Mouse (Mus musculus) frontal cortex, adult (tissue): ENCODE results near the gene Myh9.
"Not testable (repeated sequence)": the region's sequence is repeated elsewhere in the genome, so short reads cannot be mapped to it uniquely, and the experiment has no call there.

ENCODE experiments used
- ATAC-seq: cut with Nextera tagmentation; 2 replicates; pipeline ENCODE4 v1.9.2; 2017; ENCODE audit warnings: mild to moderate bottlenecking, moderate library complexity, mixed read lengths; ENCODE audit not compliant: low TSS enrichment

The Myh9 gene

DNA sequence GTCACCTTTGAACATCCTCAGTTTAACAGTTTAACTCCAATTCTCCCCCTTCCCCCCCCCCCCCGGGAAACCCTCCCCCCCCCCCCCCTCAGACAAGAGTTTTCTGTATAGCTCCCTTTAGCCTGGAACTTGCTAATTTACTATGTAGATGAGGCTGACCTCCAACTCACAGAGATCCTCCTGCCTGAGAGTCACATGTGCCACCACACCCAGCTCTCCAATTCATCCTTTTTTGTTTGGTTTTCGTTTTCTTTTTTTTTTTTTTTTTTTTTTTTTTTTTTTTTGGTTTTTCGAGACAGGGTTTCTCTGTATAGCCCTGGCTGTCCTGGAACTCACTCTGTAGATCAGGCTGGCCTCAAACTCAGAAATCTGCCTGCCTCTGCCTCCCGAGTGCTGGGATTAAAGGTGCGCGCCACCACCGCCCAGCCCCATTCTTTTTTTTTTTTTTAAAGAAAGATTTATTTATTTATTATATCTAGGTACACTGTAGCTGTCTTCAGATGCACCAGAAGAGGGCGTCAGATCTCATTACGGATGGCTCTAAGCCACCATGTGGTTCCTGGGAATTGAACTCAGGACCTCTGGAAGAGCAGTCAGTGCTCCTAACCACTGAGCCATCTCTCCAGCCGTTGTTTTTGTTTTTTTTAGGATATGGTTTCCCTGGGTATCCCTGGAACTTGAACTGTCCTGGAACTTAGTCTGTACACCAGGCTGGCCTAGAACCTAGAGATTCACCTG is 25.4 kb upstream of the Myh9 start:
- ATAC-seq, result not testable (repeated sequence)

DNA sequence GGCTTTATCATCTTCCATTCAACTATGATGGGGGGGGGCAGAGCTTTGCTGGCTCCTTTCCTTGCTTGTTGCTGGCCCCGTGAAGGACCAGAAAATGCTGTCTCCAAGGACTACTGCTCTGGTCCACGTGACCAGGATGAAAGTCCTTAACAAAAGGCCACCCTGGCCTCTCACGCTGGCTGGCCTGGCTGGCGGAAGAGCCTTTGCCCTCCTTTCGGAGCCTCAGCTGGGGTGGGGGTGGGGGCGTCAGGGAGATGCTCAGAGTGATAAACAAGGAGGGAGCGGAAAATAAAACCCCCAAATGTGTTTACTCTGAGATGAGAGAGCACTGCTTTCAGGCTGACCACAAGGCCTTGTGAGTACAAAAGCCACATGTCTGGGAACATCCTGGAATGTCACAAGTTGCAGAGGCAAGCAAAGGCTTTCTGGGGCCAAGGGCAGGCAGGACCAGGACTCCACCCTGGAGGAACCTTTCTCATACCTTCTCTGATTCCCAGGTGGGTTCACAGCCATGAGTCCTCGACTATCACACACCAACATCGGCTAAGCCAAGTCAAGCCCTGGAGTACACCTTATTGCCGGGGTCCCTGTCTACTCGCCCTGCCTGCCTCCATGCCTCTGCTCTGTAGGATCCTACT is 24.7 kb upstream of the Myh9 start:
- no peak for ATAC-seq

DNA sequence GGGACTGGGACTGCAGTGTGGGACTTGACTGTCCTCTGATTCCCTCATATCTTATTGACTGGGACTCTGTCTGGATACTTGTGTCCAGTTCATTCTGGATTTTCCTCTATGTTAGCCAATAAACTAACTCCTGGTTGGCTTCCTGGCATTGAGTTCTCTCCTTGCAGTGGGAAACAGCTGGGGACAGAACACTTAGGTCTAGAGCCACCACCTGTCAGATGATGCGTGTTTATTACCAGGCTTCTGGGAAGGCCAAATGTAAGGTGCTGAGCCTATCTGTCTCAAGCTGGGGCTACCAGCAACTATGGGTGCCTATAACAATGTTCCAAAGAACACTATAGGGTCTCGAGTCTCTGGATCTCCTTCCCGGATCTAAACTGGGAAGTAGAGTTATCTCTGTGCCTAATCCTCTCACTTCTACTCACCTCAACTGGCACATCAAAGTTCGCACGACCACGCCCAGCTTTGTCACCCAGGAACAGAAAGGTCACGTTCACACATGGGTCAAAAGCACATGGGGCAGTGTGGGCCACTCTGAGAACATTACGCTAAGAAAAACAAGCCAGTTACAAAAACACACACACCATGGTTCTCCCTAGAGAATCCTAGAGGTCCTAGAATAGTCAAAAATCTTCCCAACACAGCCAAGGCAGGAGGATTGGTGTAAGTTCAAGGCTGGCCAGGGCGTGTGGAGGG is 22.2 kb upstream of the Myh9 start:
- no peak for ATAC-seq

DNA sequence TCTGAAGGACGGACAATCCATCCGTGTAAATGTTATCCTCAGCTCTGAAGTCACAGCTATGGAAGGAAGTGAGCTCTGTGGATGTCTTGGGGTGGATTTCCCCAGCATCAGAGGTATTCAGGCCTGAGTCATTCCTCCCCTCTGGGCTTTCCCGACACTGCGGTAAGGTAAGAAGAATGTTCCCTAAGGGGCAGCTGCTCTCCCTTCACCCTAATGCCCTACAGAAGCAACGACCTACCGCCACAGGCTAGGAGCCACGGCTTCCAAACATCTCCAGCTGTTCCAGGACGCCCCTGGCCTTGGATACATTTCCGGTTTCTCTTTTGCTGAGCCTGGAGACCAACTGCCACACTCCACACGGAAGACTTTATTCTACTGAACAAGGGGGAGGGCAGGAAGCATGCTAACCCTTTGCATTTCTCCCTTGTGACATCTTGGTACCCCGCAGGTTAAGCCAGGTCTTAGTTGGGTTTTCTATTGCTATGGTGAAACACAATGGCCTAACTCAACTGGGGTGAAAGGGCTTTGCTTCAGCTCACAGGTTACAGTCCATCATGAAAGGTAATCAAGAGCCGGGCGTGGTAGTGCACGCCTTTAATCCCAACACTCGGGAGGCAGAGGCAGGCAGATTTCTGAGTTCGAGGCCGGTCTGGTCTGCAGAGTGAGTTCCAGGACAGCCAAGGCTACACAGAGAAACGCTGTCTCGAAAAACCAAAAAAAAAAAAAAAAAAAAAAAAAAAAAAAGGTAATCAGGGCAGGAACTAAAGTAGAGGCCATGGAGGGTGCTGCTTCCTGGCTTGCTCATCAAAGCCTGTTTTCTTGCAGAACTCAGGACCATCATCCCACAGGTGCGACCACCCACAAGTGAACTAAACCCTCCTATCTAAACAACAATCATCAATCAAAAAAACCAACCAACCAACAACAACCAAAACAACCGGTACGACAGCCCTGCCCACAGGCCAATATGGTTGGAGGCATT is 21.3 kb upstream of the Myh9 start:
- ATAC-seq, result no peak

DNA sequence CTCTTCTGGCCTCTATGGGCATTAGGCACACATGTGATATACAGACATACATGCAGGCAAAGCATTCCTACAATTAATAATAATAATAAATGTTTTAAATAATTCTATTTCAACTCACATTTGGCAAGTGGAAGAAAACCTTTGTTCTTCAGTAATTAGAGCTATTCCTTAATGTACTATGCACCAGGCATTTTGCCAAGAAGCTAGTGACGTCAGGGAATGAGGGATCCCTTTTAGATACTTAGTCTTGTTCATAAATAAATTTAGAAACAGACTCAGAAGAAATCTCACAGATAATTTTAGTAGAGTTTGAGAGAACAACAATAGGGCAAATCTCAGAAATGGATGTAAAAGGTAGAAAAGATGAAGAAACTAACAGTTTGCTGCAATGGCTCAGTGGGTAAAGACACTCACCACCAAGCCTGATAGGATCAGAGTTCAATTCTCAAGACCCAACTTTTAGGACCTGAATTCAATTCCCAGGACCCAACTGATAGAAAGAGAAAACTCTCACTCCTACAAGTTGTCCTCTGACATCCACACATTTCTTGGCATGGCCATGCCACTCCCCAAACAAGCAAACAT is 18.2 kb upstream of the Myh9 start:
- no peak for ATAC-seq

DNA sequence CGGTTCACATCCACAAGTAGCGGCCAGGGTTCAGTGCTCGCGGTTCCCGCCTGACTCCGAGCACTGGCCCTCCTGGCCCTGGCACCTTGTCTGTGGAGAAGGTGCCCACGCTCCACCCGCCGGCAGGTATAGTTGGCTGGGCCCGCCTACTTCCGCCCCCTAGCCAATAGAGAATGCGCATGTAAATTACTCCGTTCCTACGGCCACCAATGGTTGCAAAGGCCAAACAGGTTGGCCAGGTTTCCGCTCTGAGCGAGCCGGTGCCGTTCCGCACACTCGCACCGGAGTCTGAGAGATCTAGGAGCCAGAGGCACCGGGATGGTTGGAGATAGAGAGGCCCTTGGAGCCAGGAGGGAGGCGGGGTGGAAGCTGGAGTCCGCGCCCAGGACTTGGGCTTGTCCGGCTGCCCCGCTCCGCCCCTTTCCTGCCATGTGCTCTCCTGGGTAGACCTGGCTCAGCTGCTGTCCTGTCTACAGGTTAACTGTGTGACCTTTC is 15.7 kb upstream of the Myh9 start:
- peak; percentile 94 for ATAC-seq

DNA sequence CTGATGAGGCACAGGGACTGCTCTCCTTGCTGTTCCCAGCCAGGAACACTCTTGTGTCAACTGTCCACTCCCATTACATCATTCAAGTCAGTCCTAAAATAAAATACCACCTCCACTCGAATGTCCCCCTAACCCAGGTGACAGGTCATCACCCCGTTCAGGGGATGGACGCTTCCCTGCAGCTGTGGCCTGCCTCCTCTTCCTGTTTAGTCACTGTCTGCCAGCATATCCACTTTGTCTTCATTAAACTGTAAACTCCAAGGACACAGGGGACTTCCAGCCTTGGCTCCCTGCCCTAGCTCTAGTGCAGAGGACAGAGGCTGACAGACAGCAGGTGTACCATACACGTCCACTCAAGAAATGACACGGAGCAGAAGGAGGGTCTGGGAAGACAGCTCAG is 14.6 kb upstream of the Myh9 start:
- no peak for ATAC-seq

DNA sequence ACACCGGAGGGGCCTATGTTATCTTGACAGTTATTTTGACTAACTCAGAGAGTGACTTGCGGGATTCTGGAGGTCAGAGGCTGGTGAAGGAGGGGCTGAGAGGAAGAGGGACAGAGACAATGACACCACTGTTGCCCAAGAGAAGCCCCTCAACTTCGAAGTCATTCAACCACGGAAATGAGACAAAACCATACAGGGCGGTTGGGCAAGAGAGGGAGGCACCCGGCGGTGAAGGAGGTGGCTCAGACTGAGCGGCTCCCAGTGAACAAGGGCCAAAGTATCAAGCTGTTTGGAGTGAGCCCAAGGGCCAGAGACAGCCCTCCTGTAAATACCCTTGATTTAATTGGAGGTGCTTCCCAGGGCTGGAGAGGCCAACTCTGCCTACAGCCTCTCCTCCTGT is 13.3 kb upstream of the Myh9 start:
- ATAC-seq, result no peak

DNA sequence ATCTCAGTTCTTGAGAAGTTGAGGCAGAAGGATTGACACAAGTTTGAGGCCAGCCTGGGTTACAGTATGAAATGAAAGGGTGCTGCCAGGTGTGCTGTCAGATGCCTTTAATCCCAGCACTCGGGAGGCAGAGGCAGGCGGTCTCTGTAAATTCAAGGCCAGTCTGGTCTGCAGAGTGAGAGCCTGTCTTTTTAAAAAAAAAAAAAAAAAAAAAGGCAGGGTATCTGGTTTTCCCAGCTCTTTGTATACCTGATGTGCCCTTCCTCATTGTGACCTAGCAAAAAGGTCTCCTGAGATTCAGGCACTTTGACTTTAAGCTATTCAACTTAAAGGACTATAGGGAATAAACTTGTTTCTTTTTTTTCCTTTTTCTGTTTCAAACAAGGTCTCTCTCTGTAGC is 10.0 kb upstream of the Myh9 start:
- no peak for ATAC-seq

DNA sequence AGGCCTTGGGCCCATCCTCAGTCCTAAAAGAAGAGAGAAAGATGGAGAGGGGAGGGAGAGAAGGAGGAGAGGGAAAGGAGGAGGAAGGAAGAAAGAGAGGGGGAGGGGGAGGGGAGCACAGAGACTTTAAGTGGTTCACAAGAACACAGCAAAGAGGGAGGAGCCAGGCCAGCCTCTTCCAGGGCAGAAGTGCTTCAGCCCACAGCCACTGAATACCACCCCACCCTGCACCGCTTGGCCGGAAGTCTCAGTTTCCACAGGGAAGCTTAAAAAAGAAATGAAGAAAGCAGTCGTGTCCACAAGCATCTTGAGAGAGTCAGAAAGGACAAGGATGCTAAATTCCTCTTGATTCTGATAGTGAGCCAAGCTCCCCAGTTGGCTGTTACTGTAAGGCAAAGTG is 9.2 kb upstream of the Myh9 start:
- ATAC-seq, result no peak

DNA sequence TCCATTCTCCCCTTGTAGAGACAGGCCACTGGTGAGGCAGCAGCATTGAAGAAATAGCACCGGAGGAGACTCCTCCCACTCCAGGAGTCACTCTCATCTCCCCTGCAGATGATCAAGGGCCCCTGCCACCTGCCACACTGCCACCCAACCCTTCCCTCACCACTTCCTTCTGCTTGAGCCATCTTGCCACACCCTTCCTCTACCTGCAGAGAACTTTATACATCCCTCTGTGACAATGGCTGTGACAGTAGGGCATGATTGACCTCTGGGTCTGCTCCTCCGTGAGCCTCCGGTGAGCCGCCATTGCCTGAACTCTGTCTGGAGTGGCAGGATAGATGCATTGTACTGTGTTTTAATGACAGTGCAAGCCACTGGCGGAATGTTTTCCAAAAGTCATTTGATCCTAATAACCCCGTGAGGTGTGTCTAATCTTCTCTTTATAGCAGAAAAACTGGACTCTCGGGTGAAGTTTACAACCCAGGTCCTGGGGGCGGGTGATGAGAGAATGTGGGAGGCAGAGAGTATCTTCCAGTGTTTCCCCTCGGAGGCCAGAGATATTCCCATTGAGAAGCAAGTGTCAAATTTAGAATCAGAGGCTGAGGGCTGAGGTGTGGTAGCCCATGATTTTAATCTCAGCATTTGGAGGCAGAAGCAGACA is 7.7 kb upstream of the Myh9 start:
- ATAC-seq, result no peak

DNA sequence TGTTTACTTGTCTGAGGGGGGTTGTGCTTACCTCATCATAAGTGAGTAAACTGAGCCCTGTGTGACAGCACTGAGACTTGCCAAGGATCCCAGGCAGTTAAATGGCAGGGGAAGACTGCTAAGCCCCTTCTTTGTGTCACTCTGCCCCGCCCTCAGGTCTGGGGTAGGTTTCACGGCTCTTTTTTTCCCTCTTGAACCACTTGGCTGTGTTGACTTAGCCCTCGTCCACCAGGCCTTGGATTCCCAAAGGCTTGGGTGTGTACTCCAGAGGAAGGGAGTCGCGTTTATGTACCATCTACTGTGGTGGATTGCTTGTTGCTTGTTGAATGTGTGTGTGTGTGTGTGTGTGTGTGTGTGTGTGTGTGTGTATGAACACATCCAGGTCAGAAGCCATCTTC is 7.1 kb upstream of the Myh9 start:
- no peak for ATAC-seq

DNA sequence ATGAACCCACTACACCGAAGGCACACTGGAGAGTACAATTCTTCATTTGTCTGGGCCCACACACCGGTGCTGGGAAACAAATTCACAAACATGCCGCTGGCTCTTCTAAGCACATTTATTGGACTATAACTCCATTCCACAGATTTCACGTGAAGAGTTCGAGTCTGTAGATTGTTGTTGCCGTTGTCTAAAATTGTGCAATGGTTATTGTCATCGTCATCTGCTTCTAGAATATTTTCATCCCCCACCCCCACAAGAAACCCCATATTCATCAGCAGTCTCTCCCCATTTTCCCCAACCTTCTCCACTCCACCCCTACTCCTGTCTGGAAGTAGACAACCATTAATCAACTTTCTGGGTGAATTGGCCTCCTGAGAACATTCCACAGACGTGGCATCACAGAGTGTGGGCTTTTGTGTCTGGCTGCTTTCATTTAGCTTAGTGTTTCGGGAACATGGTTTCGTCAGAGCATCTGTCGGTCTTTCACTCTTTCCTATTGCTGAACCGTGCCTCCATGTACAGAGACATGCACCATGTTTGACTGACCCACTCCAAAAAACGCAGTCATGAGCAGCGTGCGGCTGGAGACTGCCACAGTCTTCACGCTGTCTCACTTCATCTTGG is 6.6 kb upstream of the Myh9 start:
- ATAC-seq, result no peak

DNA sequence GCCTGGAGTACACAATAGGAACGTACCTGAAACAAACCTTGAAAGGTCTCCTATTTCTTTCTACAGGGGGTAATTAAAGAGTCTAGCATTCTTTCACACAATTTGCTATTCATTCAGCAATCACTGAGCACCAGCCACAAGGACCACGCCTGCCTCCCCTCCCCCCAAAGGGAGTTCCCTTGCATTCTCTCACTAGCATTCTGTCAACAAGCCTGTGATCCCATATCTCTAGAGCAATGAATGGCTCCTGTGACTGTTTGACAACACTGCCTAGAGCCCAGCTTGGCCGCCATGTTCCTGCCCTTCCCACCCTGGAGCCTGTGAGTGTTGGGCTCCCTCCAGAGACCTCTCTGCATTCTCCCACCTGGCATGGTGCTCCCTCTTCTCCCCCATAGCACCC is 5.9 kb upstream of the Myh9 start:
- no peak for ATAC-seq

DNA sequence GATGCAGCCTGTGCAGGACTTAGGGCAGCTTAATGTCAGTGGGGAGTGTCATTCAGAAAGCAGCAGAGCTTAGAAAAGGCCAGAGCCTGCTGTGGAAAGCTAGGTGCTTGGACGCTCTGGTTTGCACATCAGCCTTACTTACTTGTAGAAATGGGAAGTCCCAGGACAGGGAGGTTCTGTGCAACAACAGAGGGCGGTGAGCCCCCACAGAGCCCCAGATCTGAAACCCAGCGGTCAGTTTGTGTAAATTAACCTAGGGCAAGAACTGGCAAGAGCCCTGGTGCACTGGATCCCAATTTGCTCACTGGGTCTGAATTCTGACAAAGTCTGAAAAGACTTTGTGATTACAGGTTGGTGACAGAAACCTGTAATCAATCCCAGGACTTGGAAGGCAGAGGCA is 5.1 kb upstream of the Myh9 start:
- no peak for ATAC-seq

DNA sequence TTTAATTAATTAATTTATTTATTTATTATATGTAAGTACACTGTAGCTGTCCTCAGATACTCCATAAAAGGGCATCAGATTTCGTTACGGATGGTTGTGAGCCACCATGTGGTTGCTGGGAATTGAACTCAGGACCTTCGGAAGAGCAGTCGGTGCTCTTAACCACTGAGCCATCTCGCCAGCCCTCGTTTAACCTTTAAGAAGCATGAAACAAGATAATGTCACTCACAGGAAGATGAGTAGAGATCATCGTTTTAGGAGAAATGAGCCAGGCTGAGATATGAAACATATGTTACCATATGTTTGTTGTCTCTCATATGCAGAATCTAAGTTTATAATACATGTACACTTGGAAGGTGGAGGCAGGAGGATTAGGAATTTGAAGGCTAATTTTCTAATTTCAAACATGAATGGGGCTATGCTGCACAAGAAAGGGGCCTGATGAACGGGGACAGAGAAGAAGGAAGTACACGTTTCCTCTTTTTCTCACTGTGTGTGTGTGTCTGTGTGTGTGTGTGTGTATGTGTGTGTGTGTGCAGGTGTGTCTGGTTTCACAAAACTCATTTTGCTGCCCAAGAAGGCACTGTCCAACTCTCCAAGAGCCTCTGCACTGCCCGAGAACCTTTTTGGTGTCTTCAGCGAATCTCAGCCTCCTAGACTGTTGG is 4.1 kb upstream of the Myh9 start:
- ATAC-seq, result not testable (repeated sequence)

DNA sequence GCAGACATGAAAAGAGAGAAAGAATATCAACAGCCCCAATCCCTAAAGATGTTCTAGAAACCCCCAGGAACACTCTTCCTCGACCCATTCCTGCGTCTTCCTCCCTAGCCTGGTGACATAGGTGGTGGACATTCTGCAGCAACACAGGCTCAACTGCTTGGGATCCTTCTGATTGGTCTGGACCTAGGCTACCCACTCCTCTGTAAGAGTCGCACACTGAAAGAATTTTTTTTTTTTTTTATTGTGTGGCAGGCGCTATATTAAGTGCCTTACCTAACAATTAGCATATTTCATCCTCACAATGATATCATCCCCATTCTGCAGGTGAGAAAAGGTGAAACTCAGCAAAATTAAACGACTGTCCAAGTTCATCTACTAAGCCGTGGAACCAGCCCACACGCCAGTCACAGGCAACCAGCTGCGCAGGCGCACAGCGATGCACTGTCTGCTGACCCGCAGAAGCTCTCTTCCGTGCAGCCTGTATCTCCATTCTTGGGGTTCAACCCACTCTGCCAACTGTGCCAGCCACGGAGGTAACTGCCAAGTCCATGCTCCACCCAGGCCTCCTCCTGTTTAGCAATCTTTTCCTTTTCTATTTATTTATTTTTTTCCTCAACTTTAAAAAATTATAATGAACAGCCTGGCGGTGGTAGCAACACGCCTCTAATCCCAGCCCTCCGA is 3.1 kb upstream of the Myh9 start:
- ATAC-seq, result no peak

DNA sequence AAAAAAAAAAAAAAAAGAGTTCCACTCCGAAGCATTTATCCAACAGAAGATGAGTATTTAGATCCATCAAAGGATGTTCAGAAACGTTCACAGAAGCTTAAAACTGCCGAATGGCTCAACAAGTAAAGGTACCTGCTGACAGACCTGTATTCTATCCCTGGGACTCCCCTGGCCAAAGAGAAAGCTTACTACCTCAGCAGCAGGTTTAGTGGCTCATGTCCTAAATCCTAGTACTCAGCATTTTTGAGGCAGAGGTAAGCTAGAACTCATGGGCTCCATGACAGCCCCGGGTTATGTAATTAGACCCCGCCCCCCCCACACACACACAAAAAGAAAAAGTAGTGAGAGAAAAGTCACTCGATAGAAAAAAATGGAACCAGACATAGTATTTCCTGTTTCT is 2.1 kb upstream of the Myh9 start:
- no peak for ATAC-seq

DNA sequence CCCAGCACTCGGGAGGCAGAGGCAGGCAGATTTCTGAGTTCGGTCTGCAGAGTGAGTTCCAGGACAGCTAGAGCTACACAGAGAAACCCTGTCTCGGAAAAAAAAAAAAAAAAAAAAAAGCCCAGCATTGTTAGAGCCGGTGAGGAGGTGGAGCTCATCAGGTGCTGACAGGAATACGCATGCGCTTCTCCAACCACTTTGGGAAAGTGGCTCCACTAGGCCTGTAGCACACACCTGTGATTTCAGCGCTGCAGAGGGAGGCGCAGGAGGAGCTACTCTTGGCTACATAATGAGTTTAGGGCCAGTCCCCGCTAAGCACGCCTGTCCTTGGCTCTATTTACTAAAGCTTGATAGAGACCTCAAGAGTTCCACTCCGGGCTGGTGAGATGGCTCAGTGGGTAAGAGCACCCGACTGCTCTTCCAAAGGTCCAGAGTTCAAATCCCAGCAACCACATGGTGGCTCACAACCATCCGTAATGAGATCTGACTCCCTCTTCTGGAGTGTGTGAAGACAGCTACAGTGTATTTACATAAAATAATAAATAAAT is 1.6 kb upstream of the Myh9 start:
- not testable (repeated sequence) for ATAC-seq
